Mouse (Mus musculus): ENCODE data around the gene Nnmt.

GRCm38 (mm10) chr9:48644376-48644775, 39.4 kb upstream of the Nnmt start:
- TF ChIP-seq EP300 (optimal IDR thresholded peaks at IDR 0.05) (no peak), CTCF (IDR thresholded peaks at IDR 0.05; ENCODE audit: low read depth) (peak; percentile 40)
